Mouse (Mus musculus) left cerebral cortex, adult 11 months (tissue): ENCODE measurements around the gene Stk11ip.
A peak's percentile ranks its signal among the peaks of the same experiment; 100 is the strongest.

ENCODE experiments used
- DNase-seq: peaks from one replicate; pipeline ENCODE4 v3.0.0; 2022; ENCODE audit warnings: low spot score

Gene Stk11ip

GRCm38 (mm10) chr1:75504256-75505045, 16.9 kb upstream of the Stk11ip start:
- no peak for DNase-seq

GRCm38 (mm10) chr1:75505159-75505955, 16.0 kb upstream of the Stk11ip start:
- peak; percentile 79 for DNase-seq

- DNase-seq: no peak
Measured at GRCm38 (mm10) chr1:75505956-75506831, 15.1 kb upstream of the Stk11ip start, which contains the start of gene Obsl1. Obsl1 (minus strand) TSS chr1:75506452.

DNA sequence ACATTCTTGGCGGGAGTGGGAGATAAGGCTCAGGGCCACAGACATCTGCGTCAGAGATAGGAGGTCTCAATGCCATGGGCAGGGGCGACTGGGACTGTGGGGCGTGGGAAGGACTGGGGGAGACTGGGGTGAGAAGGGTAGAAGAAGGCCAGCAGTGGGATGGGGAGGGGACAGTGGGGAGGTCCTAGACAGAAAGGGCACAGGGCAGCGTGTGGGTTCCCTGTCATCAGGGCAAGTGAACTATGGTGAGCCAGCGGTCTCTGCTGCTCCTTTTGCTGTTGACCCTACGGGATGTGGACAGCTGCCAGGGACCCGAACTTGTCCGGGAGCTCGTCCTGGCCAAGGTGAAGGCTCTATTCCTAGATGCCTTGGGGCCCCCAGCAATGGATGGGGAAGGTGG, 14.3 kb upstream of the Stk11ip start, which contains the start of gene Inha:
TSS of gene Inha (plus strand) at position 72 of the 400 bp plus-strand sequence.
- no peak for DNase-seq

- DNase-seq: no peak
Measured at GRCm38 (mm10) chr1:75509586-75509985, 11.7 kb upstream of the Stk11ip start.

GRCm38 (mm10) chr1:75510154-75510553, 11.2 kb upstream of the Stk11ip start:
- no peak for DNase-seq

DNA sequence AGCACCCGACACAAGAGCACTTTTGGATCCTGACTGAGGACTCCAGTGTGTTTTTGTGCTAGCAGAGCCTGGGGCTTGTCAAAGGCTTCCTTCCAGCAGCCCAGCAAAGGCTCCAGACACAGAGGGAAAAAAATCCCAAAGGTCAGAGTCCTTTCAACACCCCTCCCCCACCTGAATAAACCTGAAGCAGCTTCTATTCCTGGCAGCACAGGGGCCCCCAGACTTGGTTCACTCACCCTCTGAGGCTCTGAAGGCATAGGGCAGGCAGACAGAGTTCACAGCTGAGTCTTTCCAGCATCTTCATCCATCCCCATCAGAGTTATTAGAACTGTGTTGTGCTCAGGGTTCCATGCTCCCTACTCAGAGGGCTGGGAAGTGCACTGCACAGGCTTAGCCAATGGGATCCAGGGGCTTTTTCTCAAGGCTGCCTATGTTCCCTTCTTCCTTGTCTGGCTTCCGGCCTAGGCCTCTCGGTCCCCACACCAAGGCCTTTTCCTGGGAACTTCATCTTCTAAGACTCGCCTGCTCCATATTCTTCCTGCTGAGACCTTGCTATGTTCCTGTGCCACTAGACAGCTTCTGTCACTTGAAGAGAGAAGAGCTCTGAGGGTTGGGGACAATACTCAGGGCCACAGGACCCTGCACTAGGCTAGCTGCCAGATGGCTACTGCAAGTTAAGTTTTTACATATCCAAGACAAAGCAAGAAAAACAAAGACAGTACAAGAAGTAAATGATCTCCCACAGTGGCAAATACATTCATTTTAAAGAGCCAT, 9.7 kb upstream of the Stk11ip start:
- no peak for DNase-seq

GRCm38 (mm10) chr1:75512550-75512949, 8.8 kb upstream of the Stk11ip start:
- DNase-seq: no peak

GRCm38 (mm10) chr1:75516703-75517380, 4.5 kb upstream of the Stk11ip start:
- no peak for DNase-seq

GRCm38 (mm10) chr1:75517984-75518383, 3.3 kb upstream of the Stk11ip start:
- no peak for DNase-seq

DNA sequence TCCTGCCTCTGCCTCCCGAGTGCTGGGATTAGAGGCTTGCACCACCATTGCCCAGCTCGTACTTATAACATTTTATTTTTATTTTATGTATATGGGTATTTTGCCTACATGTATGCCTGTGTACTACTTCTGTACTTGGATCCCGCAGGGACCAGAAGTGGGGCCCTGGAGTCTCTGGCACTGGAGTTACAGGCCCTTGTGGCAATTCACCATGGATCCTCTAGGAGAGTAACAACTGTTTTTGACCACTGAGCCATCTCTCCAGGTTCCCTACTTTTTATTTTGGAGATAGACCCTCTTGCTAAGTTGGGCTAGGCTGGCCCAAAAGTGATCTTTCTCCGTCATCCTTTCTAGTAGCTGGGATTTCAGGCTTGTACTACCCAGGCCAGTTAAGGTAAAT, 2.9 kb upstream of the Stk11ip start:
- no peak for DNase-seq

- no peak for DNase-seq
Measured at GRCm38 (mm10) chr1:75519576-75519975, 1.8 kb upstream of the Stk11ip start.

DNA sequence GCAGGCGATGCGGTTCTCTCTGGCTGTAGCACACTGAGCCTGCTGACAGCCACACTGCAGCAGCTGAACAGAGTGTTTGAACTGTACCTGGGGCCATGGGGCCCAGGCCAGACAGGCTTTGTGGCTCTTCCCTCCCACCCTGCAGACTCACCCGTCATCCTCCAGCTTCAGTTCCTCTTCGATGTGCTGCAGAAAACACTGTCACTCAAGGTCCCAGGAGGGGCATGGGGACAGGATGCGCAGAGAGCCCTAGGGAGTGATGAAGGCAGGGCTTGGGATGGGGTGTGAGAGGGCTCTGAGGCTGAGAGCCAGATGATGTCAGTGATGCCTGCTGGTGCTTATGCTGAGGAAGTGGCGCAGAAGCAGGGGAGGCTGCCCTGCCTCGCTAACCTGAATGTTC, 3.4 kb downstream of the Stk11ip start:
- no peak for DNase-seq

- DNase-seq: no peak
Measured at GRCm38 (mm10) chr1:75530546-75530945, 9.2 kb downstream of the Stk11ip start.

GRCm38 (mm10) chr1:75532280-75533172, 11.2 kb downstream of the Stk11ip start:
- no peak for DNase-seq

- no peak for DNase-seq
Measured at GRCm38 (mm10) chr1:75533325-75534252, 12.3 kb downstream of the Stk11ip start.

GRCm38 (mm10) chr1:75537587-75537986, 16.3 kb downstream of the Stk11ip start:
- DNase-seq: no peak

GRCm38 (mm10) chr1:75538597-75539190, 17.4 kb downstream of the Stk11ip start:
- no peak for DNase-seq
